Mouse (Mus musculus) liver, postnatal 0 days (tissue): ENCODE results near the gene Msrb3.

Experiments used
- CTCF ChIP-seq: sonication (generic); IDR thresholded peaks from 2 replicates; pipeline ENCODE4 v1.5.1; 2016; ENCODE audit warnings: antibody characterized with exemption, low read depth
- EP300 ChIP-seq: IDR thresholded peaks from 2 replicates; pipeline ENCODE4 v1.6.1; 2016; ENCODE audit warnings: antibody characterized with exemption, low read depth, mild to moderate bottlenecking

DNA sequence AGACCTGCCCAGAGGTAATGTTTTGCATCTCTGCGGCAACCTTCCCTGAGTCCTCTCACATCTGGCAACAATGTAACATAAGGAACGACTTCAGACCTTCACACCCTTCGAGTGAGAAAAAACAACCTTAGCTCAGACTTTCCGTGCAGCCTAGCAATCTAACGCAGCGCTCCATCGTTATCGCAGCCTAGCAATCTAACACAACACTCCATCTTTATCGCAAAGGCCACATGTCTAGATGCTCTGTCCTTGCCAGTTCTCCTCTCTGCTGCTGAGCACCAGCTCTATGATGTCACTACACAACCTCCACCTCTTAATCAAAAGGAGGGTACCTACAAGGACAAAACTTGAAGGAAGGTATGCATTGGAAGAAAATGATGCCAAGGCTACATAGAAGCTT lies 115.5 kb downstream of the Msrb3 start:
- TF ChIP-seq CTCF: no peak
- no peak for TF ChIP-seq EP300
